Comparison of ENCODE assay signal across 15 mouse cellular contexts in the genomic region with DNA sequence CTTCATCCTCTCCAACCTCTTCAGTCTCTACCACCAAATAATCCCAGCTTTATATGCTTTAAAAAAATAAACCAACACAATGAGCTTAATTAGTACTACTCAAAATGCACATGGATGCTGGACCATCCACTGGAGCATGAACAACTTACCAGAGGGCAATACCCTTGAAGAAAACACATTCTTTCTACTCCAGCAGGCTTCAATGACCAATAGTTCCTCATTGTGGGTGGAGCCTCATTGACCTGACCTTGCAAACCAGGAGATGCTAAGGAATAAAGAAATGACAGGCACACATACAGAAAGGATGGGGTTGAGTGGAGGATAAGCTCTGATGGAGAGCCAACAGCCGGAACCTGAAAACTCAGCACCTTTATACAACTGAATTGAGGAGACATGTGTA.
"Had no signal": no experiment of that assay in that cellular context is flagged by ENCODE, and none has a peak within 500 bp of the region (broad histone marks: within the 10 kb centered on the region; RNA-seq: fewer than 3 reads in every experiment).

No protein-coding gene starts in this region.

- H3K4me2 ChIP-seq: lung, embryonic 14.5 days; midbrain, embryonic 11.5 days; midbrain, embryonic 13.5 days; midbrain, embryonic 15.5 days; neural tube, embryonic 12.5 days; stomach, embryonic 15.5 days had no signal

- H3K4me3 ChIP-seq: megakaryocyte, embryonic 14.5 days; midbrain, embryonic 13.5 days; midbrain, embryonic 15.5 days; neural tube, embryonic 12.5 days; stomach, embryonic 15.5 days had no signal

- H3K9me3 ChIP-seq: midbrain, embryonic 13.5 days; midbrain, embryonic 15.5 days; neural tube, embryonic 12.5 days; stomach, embryonic 15.5 days had no signal

- H3K27ac ChIP-seq: macrophage; midbrain, embryonic 13.5 days; midbrain, embryonic 15.5 days; neural tube, embryonic 12.5 days; stomach, embryonic 15.5 days; stomach, postnatal 0 days had no signal

- H3K27me3 ChIP-seq: megakaryocyte, embryonic 14.5 days; midbrain, embryonic 13.5 days; midbrain, embryonic 15.5 days; neural tube, embryonic 12.5 days; stomach, embryonic 15.5 days had no signal

- H3K36me3 ChIP-seq: midbrain, embryonic 13.5 days; midbrain, embryonic 15.5 days; neural tube, embryonic 12.5 days; stomach, embryonic 15.5 days had no signal

- H3K9ac ChIP-seq: lung, embryonic 14.5 days; midbrain, embryonic 13.5 days; midbrain, embryonic 15.5 days; neural tube, embryonic 12.5 days; stomach, embryonic 15.5 days had no signal

- H3K4me1 ChIP-seq: megakaryocyte, embryonic 14.5 days; midbrain, embryonic 13.5 days; midbrain, embryonic 15.5 days; neural tube, embryonic 12.5 days; stomach, embryonic 15.5 days had no signal

- ATAC-seq: midbrain, embryonic 13.5 days; midbrain, embryonic 15.5 days had no signal

- DNase-seq: lung, embryonic 14.5 days; lung, postnatal 10 days; lung, postnatal 36 days; right cerebral cortex, postnatal 14 days; thymus, adult 2 months; thymus, postnatal 25 days; thymus, postnatal 4 days had no signal
